Mouse (Mus musculus): ENCODE measurements around the gene H2-Ab1.
A peak's percentile ranks its signal among the peaks of the same experiment; 100 is the strongest.
"Not testable (repeated sequence)": the region's sequence is repeated elsewhere in the genome, so short reads cannot be mapped to it uniquely, and the experiment has no call there.

Gene H2-Ab1

GRCm38 (mm10) chr17:34309225-34309624, 51.7 kb downstream of the H2-Ab1 start:
- DNase-seq (ENCODE audit: low spot score): no peak

GRCm38 (mm10) chr17:34309683-34310385, 52.3 kb downstream of the H2-Ab1 start:
- DNase-seq (ENCODE audit: low spot score): peak; percentile 73

GRCm38 (mm10) chr17:34310526-34310925, 53.0 kb downstream of the H2-Ab1 start:
- DNase-seq (ENCODE audit: low spot score): not testable (repeated sequence)

- DNase-seq (ENCODE audit: low spot score): no peak
Observed at GRCm38 (mm10) chr17:34312185-34312584, 54.7 kb downstream of the H2-Ab1 start.

GRCm38 (mm10) chr17:34313393-34313792, 55.9 kb downstream of the H2-Ab1 start:
- DNase-seq (ENCODE audit: low spot score): peak; percentile 79

GRCm38 (mm10) chr17:34314286-34314685, 56.8 kb downstream of the H2-Ab1 start:
- no peak for DNase-seq (ENCODE audit: low spot score)

GRCm38 (mm10) chr17:34315512-34315911, 58.0 kb downstream of the H2-Ab1 start:
- DNase-seq (ENCODE audit: low spot score): no peak

- DNase-seq (ENCODE audit: low spot score): no peak
Observed at GRCm38 (mm10) chr17:34316697-34317096, 59.2 kb downstream of the H2-Ab1 start.

GRCm38 (mm10) chr17:34317275-34317674, 59.8 kb downstream of the H2-Ab1 start:
- no peak for DNase-seq (ENCODE audit: low spot score)

All from lung, postnatal 25 days (tissue).